Mouse (Mus musculus) layer of hippocampus, adult 9-10 months (tissue): ENCODE measurements around the gene Sbsn.
"Not testable (repeated sequence)": the region's sequence is repeated elsewhere in the genome, so short reads cannot be mapped to it uniquely, and the experiment has no call there.

ENCODE experiments used
- DNase-seq: peaks from one replicate; pipeline ENCODE4 v3.0.0; 2022; ENCODE audit warnings: low spot score

Gene Sbsn

DNA sequence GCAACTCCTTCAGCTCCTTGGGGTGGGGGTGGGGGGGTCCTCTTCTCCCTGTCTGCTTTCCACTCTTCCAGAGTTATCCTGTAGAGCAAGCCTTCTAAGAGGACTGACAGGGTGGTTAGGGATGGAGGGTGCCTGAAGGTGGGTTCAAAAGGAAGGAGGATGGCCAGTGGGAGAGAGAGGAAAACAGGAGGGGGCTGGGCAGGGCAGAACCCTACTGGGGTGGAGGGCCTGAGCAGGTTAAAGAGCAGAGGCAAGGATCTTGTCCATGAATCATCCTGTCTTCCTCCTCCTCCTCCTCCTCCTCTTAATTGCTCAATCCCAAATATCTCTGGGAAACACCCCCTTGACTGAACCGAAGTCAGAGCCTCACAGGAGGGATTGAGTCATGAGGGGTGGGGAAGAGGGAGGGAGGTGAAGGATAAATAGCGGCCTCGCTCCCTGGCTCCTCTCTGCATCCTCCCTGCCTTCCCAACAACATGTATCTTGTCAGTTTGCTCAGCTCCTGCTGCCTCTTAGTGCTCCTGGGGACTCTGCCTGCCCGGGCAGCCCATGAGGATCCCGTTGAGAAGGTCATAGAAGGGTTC is at the start of gene Sbsn:
Gene Sbsn (plus strand): TSS at position 386 of the 584 bp plus-strand sequence.
- DNase-seq, result no peak

DNA sequence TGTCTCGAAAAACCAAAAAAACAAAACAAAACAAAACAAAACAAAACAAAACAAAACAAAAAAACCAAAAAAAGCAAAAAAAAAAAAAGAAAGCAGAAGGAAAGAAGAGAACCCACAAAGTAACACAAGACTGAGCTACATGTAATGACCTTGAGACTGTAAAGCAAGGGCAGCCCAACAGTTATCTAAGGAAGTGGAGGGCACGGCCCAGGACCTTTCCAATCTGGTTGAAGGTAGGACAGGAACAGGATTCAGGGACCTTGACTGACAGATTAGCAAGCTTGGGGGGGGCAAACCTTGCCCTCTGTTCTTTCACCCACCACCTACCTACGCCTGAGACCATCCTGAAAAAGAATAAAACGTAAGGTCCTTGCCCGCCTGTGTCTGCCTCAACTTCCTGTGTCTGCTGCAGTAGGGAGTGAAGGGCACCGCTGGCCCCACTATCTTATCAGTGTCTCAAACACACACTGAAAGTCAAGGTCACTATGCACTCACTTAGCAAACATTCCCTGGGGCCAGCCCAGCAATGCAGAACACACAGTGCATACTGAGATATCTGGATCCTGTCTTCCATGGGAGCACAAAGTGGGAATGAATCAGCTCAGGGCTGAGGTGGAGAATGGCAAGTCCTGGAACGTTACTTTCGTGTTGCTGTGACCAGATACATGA is 44.9 kb upstream of the Sbsn start:
- no peak for DNase-seq

- DNase-seq, result no peak
Observed at GRCm38 (mm10) chr7:30707441-30707840, 43.8 kb upstream of the Sbsn start.

DNA sequence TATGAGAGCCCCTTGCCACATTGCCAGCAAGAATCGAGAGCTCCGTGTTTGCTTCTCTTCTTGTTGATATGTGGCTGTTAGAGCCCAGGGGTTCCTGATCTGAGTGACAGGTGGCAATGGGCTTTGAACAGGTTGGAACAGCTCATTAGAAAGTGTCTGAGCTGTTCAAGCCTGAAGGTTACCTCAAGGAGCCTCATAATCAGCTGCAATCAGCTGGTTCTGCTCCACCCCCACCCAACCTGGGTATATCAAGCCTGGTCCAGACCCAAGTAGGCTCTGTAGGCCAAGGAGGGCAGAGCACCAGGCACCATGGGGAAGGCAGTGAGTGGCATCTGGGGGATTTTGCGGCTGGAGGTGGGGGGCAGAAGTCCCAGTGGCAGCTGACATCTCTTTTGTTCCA is 39.3 kb upstream of the Sbsn start, which contains the start of gene Atp4a:
Gene Atp4a (plus strand): TSS at position 268 of the 400 bp plus-strand sequence.
- no peak for DNase-seq

- no peak for DNase-seq
Observed at GRCm38 (mm10) chr7:30717006-30717715, 34.1 kb upstream of the Sbsn start.

DNA sequence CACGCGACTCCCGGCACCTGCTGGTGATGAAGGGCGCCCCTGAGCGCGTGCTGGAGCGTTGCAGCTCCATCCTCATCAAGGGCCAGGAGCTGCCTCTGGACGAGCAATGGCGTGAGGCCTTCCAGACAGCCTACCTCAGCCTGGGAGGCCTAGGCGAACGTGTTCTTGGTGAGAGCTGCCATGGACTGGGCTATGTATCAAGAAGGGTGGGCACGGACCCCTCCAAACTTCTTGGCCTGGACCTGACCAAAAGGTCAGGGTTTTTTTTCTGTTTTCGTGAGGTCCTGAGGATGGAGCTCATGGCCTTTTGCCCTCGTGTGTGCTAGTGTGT is 33.6 kb upstream of the Sbsn start:
- DNase-seq, result no peak

DNA sequence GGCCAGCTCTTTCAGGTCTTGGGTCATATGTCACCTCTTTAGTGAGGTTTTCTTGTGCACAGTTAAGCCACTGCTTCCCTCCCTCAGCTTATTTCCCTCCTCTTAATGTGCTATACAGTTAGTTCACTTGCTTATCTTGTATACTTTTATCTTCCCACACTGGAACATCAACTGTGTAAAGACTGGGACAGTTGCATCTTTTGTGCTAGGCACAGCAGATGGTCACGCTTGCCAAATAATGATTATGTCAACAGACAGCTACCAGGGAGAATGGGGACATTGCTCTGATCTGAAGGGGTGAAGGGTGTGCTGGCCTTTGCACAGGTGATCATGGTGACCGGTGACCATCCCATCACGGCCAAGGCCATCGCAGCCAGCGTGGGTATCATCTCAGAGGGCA is 31.6 kb upstream of the Sbsn start:
- DNase-seq, result no peak

- DNase-seq, result no peak
Observed at GRCm38 (mm10) chr7:30721286-30721685, 30.0 kb upstream of the Sbsn start.

- no peak for DNase-seq
Observed at GRCm38 (mm10) chr7:30723274-30723953, 27.9 kb upstream of the Sbsn start.

DNA sequence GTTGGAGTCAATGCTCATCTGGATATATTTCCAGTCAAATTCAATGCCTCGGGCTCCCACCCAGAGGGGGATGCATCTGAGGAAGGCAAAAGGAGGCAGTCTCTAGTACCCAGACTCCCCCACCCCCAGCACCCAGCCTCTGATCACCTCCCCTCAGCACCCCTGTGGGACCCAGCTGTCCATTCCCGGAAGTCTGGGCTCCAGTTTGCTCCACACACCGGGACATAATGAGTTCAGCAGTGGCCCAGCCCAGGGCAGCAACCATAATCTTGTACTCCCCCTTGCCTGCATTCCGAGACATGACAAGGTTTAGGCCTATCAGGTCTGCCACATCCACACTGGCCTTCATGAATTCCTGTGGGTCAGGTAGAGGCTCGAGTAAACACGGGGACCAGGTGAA is 23.1 kb upstream of the Sbsn start:
- DNase-seq, result no peak

GRCm38 (mm10) chr7:30728739-30729395 is 22.4 kb upstream of the Sbsn start:
- no peak for DNase-seq

- DNase-seq, result peak; percentile 84
Observed at GRCm38 (mm10) chr7:30729396-30730063, 21.7 kb upstream of the Sbsn start, which contains the start of gene Tmem147. Tmem147 (minus strand) TSS chr7:30729540.

DNA sequence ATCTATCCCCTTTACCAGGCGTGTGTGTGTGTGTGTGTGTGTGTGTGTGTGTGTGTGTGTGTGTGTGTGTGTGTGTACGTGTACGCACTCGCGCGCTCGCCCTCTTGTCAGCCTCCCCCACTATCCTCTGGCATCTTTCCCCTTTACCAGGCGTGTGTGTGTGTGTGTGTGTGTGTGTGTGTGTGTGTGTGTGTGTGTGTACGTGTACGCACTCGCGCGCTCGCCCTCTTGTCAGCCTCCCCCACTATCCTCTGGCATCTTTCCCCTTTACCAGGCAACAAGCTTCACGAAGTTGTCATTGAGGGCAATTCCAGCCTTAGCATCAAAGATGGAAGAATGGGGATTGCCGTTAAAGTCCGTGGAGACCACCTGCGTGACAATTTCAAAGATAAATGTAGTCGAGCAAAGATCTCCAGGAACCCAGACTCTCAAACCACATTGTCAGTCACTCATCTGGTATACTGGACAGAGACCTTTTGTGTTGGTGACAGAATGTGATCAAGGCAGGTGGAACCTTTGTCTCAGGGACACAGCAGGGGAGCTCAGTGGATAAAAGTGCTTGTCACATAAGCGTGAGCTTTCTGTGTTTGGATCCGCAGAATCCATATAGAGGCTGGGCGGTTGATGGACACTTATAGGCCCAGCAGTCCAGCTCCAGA is 21.1 kb upstream of the Sbsn start:
- not testable (repeated sequence) for DNase-seq

DNA sequence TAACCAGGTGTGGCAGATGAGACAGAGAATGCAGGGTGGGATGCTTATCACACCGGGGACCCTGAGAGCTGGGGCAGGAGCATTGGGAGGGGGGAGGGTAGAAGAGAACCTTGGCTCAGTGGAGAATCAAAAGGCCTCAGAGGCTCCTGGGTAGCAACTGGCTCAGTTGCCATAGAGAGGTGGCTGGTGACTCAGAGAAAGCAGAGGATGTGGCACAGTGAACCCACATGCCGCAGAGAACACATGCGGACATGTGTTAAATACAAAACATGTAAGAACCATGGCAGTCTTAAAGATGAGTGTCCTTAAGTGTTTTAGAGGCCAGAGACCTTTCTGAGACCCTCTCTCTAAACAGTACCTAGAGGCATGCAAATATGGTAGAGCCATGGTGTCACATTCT is 15.1 kb upstream of the Sbsn start:
- DNase-seq, result no peak

DNA sequence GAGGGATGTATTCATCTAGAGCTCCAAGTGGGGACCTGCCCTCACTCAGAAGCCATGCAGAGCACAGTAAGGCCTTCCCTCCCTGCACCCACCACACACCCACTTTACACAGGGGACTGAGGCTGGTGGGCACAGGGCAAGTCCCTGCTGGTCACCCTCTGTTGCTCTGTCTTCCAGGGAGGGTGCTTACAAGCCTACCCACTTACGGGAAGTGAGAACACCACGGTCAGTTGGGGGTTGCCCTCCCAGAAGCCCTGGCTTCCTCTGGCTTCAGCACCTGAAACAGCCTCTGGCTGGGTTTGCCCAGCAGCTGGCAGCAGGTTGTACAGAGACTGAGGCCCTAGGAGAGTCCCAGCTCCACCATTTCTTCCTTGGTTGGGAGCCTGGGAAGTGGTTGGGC is 8.7 kb upstream of the Sbsn start:
- DNase-seq, result not testable (repeated sequence)

DNA sequence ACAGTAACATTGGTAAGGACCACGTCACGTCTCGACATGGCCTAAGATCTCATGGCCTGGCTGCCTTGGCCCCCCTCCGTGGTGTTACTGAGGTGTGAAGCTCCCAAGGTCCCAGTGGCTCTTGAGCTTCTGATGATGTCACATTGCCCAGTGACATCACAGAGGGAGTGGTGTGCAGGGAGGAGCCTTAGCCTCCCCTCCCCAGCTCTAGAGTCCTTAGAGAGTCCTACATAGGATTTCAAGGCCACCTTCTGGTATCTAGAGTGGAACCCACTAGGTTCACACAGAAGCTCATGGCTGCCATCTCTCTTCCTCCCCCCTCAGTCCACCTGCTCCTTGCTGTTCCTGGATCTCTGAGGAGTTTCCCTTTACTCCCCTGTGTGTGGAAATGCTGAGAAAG is 7.7 kb upstream of the Sbsn start, which contains the start of gene Gapdhs:
Gene Gapdhs (minus strand): TSS at position 65 of the 400 bp plus-strand sequence.
- not testable (repeated sequence) for DNase-seq

DNA sequence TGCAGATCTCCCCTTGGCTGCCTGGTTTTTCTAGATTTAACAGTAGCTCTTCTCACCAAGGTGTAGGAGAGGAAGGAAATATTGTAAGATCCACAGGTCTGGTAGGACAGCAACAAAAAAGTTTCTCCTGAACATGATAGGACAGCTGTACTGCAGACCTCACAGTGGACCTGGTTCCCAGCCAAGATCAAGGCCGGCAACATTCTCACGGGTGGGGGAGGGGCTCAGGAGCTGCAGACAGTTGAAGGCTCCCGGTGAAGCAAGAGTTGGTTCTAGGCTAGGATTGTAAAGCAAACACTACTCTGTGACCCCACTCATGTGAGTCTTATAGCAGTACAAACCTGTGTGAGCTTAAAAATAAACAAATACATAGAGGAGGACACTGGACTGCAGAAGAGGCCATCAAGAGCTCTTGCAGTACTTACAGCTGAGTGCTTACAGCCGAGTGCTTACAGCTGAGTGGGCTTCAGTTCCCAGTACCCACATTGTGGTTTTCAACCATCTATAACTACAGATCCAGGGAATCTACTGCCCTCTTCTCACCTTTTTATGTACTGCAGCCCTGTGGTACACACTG is 7.2 kb upstream of the Sbsn start:
- no peak for DNase-seq

DNA sequence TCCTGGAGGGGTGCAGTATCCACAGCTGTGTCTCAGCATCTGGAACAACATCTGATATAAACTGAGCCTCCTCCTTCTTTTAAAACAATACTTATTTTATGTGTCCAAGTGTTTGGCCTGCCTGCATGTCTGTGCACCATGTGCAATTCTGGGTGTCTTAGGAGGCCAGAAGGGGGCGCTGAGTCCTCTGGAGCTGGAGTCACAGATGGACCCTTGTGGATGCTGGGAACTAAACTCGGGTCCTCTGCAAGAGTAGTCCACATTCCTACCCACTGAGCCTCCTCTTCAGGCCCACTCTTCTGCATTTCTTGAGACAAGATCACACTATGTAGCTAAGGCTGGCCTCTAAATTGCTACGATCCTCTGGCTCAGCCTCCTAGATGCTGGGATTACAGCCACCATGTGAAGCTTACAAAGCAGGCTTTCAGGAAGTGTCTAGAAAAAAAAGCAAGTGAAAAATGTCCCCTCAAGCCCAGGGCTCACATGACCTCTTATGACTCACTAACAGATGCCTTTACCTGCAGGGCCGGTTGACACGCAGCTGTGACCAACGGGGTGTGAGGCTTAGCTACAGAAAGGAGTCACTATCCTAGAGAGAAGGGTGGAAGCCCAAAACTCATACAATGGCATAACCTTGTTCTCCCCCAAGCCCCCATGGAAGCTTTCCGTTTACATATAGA is 3.6 kb upstream of the Sbsn start:
- no peak for DNase-seq

DNA sequence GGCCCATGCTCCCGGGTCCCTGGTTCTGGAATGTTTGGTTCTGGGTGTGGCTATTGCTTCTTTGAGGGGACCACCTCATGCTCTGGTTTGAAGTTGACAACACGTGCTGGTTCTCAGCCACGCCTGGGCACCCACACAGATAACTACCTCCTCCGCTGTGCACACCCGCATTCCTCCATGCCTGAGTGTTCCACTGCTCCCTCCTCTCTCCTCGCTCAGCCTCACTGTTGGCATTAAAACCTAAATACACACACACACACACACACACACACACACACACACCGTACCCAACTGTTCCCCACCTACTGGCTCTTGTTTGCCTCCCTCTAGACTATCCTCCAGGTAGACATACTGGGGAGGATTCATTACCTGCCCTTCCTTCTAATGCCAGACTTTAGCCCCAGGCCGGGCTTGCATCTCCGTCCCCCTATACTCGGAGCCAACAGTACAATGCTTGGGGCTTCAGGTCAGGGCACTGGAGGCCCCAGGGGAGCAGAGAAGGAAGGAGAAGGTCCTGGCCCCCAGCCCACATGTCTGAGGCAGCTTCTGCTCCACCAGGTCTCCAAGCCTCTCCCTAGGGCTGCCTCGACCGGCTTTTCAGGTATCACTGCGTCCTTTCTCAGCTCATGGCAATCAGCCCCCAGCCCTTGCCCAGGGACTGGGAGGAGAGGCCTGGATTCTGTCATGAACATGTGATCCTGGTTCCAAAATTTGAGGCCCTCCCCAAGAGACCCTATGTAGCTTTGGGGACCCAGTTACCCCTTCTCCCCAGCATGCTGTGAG is 1.3 kb upstream of the Sbsn start:
- no peak for DNase-seq
